Mouse (Mus musculus): ENCODE data around the gene Polr2h. TPM values are rescaled to one million over a fixed set of nuclear protein-coding genes. Genes with fewer than 3 reads are reported as not detected.
A peak's percentile ranks its signal among the peaks of the same experiment; 100 is the strongest.
"Not testable (repeated sequence)": the region's sequence is repeated elsewhere in the genome, so short reads cannot be mapped to it uniquely, and the experiment has no call there.

The Polr2h gene
- 124 and 127 TPM in 2 replicates for polyA plus RNA-seq (2014; fragmentation: Nextera tagmentation; extraction: Ambion mirVana)

DNA sequence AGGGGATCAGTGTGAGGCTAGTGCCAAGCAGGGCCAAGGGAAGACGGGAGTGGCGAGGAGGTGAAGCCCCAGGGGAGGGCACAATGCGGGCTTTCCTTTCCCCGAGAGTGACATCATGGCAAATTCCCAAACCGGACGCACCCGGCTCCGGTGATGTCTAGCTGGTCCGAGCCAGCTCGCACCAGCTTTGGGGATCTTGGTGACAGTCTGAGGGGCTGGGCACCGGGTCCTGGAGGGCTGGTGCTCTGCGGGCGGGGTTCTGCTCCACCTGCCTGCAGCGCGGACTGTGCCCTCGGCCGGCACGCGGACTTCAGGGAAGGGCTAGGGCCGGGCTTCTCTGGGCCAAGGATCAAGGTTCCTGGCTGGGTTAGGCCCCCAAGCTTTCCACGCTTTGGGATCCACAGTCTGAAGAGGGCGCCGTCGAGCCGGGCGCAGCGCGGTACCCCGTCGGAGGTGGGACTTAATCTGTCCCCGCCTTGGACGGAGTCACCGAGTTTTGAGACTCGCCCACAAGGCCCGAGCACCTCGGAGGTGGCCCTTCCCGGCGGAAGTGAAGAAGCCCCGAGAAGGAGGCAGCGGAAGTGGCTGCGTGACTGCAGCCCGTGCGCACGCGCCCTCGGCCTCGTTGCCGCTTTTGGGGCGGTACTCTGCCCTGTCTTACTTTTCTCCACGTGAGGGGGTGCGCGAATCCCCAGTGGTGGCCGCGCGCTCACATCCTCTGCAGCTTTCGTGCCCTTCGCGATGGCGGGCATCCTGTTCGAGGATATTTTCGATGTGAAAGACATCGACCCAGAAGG, at the start of gene Polr2h, which contains the start of gene Clcn2:
Polr2h (plus strand) TSS at position 485 of the 797 bp plus-strand sequence.
Clcn2 (minus strand) TSS at position 566 of the 797 bp plus-strand sequence.
- no peaks in the 10 kb centered on the region; the same call in 1 of the 2 replicates for H3K36me3 ChIP-seq (ENCODE audit: control insufficient read depth, insufficient read depth, low read length)
- peak within 1 kb of the TSS; percentile 82 for H3K9ac ChIP-seq (ENCODE audit: low read depth, low read length)
- peak within 1 kb of the TSS; percentile 94 for H3K4me2 ChIP-seq
- no peaks in the 10 kb centered on the region for H3K27me3 ChIP-seq (replicated peaks; ENCODE audit: control insufficient read depth, insufficient read depth, low read length)
- peak within 1 kb of the TSS; percentile 74 for H3K4me3 ChIP-seq (ENCODE audit: low read depth, low read length)
- ATAC-seq (replicated peaks; ENCODE audit: low FRiP score) (peak; percentile 87), DNase-seq (ENCODE audit: low spot score) (peak; percentile 96)
- peaks cover 35% of the 10 kb centered on the region for H3K4me1 ChIP-seq (replicated peaks; ENCODE audit: control insufficient read depth, insufficient read depth, low read length)
- H3K9me3 ChIP-seq (ENCODE audit: control insufficient read depth, low read length), result no peaks in the 10 kb centered on the region
- under 1% methylated on average over 62 of the region's 62 CpGs for WGBS
- peak within 1 kb of the TSS; percentile 83 for H3K27ac ChIP-seq (ENCODE audit: low read depth, low read length)

DNA sequence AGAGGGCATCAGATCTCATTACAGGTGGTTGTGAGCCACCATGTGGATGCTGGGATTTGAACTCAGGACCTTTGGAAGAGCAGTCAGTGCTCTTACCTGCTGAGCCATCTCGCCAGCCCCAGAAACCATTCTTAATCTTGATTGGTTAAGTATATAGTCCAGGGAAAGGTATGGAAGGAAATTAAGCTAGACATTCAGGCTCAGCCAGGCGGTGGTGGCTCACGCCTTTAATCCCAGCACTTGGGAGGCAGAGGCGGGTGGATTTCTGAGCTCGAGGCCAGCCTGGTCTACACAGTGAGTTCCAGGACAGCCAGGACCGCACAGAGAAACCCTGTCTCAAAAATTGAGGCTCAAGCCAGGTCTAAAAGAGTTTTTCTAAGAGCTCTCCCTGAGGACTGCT, 49.5 kb upstream of the Polr2h start, which contains the start of gene Eif4g1:
Eif4g1 (plus strand) TSS at position 301 of the 400 bp plus-strand sequence.
- not testable (repeated sequence) for ATAC-seq (replicated peaks; ENCODE audit: low FRiP score); H3K4me3 ChIP-seq (ENCODE audit: low read depth, low read length); DNase-seq (ENCODE audit: low spot score); H3K27me3 ChIP-seq (replicated peaks; ENCODE audit: control insufficient read depth, insufficient read depth, low read length); H3K4me2 ChIP-seq; H3K36me3 ChIP-seq (ENCODE audit: control insufficient read depth, insufficient read depth, low read length); H3K9ac ChIP-seq (ENCODE audit: low read depth, low read length); H3K9me3 ChIP-seq (ENCODE audit: control insufficient read depth, low read length); H3K4me1 ChIP-seq (replicated peaks; ENCODE audit: control insufficient read depth, insufficient read depth, low read length); H3K27ac ChIP-seq (ENCODE audit: low read depth, low read length)
- WGBS, result 84% methylated on average over 4 of the region's 6 CpGs

DNA sequence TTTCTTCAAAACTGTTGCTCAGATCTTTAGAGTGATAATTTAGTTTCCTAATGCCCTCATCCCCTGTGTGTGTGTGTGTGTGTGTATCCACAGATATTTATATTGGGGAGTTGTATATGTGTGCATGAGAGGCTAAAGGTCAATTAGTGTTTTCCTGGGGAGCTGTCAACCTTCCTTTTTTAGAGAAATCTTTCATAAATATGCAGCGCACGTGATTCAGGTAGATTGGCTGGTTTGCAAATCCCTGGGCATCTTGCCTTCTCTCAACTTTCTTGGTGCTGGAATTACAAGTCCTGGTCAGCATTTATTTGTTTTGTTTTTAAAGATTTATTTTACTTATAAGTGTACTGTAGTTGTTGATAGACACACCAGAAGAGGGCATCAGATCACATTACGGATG, 47.2 kb upstream of the Polr2h start:
- 90% methylated on average over 3 of the region's 3 CpGs for WGBS

DNA sequence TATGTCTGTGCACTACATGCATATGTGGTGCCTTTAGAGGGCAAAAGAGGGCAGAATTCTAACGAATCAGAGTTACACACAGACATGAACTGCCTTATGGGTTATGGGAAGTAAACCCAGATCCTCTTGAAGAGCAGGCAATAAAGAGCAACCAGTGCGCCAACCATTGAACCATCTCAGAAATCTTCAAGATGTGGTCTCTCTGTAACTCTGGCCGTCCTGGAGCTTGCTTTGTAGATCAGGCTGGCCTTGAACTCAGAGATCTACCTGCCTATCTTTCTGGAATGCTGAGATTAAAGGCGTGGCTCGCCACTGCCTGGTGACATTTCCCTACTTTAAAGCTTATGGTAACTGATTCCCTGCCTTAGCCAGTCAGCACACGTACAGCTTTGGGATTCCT, 45.6 kb upstream of the Polr2h start:
- Histone ChIP-seq H3K27me3 (replicated peaks; ENCODE audit: control insufficient read depth, insufficient read depth, low read length) (no peaks in the 10 kb centered on the region), H3K36me3 (ENCODE audit: control insufficient read depth, insufficient read depth, low read length) (peaks cover 17% of the 10 kb centered on the region), H3K4me1 (replicated peaks; ENCODE audit: control insufficient read depth, insufficient read depth, low read length) (peaks cover 21% of the 10 kb centered on the region), H3K9ac (ENCODE audit: low read depth, low read length) (no peak overlapping the region), H3K27ac (ENCODE audit: low read depth, low read length) (peak overlapping the region; percentile 96; the same call in 1 of the 2 replicates), H3K4me3 (ENCODE audit: low read depth, low read length) (peak overlapping the region; percentile 100), H3K9me3 (ENCODE audit: control insufficient read depth, low read length) (no peaks in the 10 kb centered on the region), H3K4me2 (peak overlapping the region; percentile 96)
- no peak for ATAC-seq (replicated peaks; ENCODE audit: low FRiP score)
- DNase-seq (ENCODE audit: low spot score), result no peak
- WGBS, result 21% methylated on average over 6 of the region's 6 CpGs

More for the DNA sequence above, 47.2 kb upstream of the Polr2h start:
- no peak for DNase-seq (ENCODE audit: low spot score)
- Histone ChIP-seq H3K27me3 (replicated peaks; ENCODE audit: control insufficient read depth, insufficient read depth, low read length) (no peaks in the 10 kb centered on the region), H3K9me3 (ENCODE audit: control insufficient read depth, low read length) (no peaks in the 10 kb centered on the region), H3K4me2 (no peak overlapping the region), H3K4me1 (replicated peaks; ENCODE audit: control insufficient read depth, insufficient read depth, low read length) (peaks cover 21% of the 10 kb centered on the region), H3K9ac (ENCODE audit: low read depth, low read length) (no peak overlapping the region), H3K36me3 (ENCODE audit: control insufficient read depth, insufficient read depth, low read length) (peaks cover 7% of the 10 kb centered on the region; the same call in 1 of the 2 replicates), H3K4me3 (ENCODE audit: low read depth, low read length) (no peak overlapping the region), H3K27ac (ENCODE audit: low read depth, low read length) (no peak overlapping the region)
- no peak for ATAC-seq (replicated peaks; ENCODE audit: low FRiP score)

DNA sequence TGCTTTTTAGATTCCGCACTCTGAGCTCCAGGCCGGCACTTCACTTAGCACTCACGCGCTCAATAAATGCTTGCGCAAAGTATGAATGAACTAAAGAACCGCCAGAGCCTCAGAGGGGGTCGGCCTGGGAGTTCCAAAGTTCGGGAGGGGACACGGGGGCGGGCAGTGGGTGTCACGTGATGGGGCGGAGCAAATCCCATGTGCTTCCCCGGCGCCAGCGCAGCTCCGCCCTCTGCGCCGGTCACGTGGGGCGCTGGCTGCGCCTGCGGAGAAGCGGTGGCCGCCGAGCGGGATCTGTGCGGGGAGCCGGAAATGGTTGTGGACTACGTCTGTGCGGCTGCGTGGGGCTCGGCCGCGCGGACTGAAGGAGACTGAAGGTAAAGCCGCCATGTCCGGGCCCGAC, 45.0 kb upstream of the Polr2h start:
- WGBS, result 0% methylated on average over 38 of the region's 38 CpGs
- peaks cover 23% of the 10 kb centered on the region for H3K36me3 ChIP-seq (ENCODE audit: control insufficient read depth, insufficient read depth, low read length)
- DNase-seq (ENCODE audit: low spot score) (peak; percentile 95), ATAC-seq (replicated peaks; ENCODE audit: low FRiP score) (peak; percentile 84)
- H3K9me3 ChIP-seq (ENCODE audit: control insufficient read depth, low read length), result no peaks in the 10 kb centered on the region
- H3K27me3 ChIP-seq (replicated peaks; ENCODE audit: control insufficient read depth, insufficient read depth, low read length), result no peaks in the 10 kb centered on the region
- H3K4me1 ChIP-seq (replicated peaks; ENCODE audit: control insufficient read depth, insufficient read depth, low read length), result peaks cover 21% of the 10 kb centered on the region
- peak overlapping the region; percentile 100 for H3K4me3 ChIP-seq (ENCODE audit: low read depth, low read length)
- H3K4me2 ChIP-seq, result peak overlapping the region; percentile 96
- H3K9ac ChIP-seq (ENCODE audit: low read depth, low read length), result peak overlapping the region; percentile 99
- peak overlapping the region; percentile 96 for H3K27ac ChIP-seq (ENCODE audit: low read depth, low read length)

DNA sequence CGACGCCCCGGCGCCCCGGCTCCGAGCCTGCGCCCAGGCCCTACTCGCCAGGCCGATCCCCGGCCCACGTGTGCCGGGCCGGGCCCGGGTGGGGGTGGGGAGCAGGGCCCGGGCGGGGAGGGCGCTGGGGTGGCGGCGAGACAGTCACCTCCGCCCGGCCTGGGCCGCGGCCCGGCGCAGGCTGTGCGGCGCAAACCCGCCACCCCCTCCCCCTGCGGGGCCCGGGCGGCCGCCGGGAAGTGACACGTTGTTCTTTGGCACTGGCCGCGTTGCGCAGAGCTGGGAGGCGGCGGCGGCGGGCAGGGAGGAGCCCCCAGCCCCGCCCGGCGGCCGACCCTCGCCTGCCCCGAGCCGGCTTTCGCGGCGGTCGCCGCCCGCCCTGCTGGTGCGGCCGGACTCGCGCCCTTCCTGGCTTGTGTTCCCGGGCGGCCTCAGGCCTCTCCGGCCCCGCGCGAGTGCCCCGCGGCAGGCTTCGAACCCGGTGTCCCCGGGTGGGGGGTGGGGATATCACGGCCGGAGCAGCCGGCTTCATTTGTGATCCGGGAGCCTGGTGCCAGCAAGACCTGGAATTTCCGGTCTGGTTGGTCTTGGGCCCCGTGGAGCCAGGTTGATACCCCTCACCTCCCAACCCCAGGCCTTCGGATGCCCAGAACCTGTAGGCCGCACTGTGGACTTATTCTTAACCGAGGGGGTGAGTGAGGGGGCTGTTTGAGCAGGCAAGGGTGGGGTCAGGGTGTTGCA, 44.3 kb upstream of the Polr2h start:
- Histone ChIP-seq H3K4me2 (peak overlapping the region; percentile 96), H3K9me3 (ENCODE audit: control insufficient read depth, low read length) (no peaks in the 10 kb centered on the region), H3K4me3 (ENCODE audit: low read depth, low read length) (peak overlapping the region; percentile 100), H3K4me1 (replicated peaks; ENCODE audit: control insufficient read depth, insufficient read depth, low read length) (peaks cover 21% of the 10 kb centered on the region), H3K9ac (ENCODE audit: low read depth, low read length) (peak overlapping the region; percentile 99), H3K27me3 (replicated peaks; ENCODE audit: control insufficient read depth, insufficient read depth, low read length) (no peaks in the 10 kb centered on the region), H3K36me3 (ENCODE audit: control insufficient read depth, insufficient read depth, low read length) (peaks cover 29% of the 10 kb centered on the region), H3K27ac (ENCODE audit: low read depth, low read length) (peak overlapping the region; percentile 96)
- under 1% methylated on average over 57 of the region's 78 CpGs for WGBS
- ATAC-seq (replicated peaks; ENCODE audit: low FRiP score), result peak; percentile 69
- peak; percentile 58 for DNase-seq (ENCODE audit: low spot score)

DNA sequence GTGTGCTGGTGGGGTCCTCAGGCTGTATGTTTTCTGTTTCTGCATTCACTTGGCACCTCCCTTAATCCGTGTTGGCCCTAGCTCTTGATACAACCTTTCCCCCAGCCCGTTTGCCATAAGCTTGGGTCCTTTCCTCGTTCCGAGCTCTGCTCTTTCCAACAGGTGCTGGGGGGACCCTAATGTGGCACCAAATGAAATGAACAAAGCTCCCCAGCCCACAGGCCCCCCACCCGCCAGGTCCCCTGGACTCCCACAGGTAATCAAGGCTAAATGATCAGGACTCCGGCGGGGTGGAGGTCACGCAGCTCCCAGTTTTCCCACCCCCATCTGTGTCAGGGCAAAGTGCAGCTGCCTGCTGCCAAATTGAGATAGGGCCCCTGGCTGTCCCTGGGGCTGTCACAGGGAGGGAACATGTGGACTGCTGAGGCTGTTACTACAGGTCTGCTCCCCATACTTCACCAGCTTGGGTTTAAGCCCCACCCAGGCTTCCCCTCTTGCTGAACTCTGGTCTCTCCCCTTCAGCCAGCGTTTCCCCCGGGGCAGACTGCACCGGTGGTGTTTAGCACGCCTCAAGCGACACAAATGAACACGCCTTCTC, 43.7 kb upstream of the Polr2h start:
- peaks cover 21% of the 10 kb centered on the region for H3K4me1 ChIP-seq (replicated peaks; ENCODE audit: control insufficient read depth, insufficient read depth, low read length)
- 3% methylated on average over 14 of the region's 14 CpGs for WGBS
- peak overlapping the region; percentile 96 for H3K4me2 ChIP-seq
- DNase-seq (ENCODE audit: low spot score), result peak; percentile 68
- no peaks in the 10 kb centered on the region for H3K9me3 ChIP-seq (ENCODE audit: control insufficient read depth, low read length)
- H3K9ac ChIP-seq (ENCODE audit: low read depth, low read length), result peak overlapping the region; percentile 99
- H3K4me3 ChIP-seq (ENCODE audit: low read depth, low read length), result peak overlapping the region; percentile 100
- peak overlapping the region; percentile 96 for H3K27ac ChIP-seq (ENCODE audit: low read depth, low read length)
- peaks cover 36% of the 10 kb centered on the region for H3K36me3 ChIP-seq (ENCODE audit: control insufficient read depth, insufficient read depth, low read length)
- peak; percentile 79 for ATAC-seq (replicated peaks; ENCODE audit: low FRiP score)
- no peaks in the 10 kb centered on the region for H3K27me3 ChIP-seq (replicated peaks; ENCODE audit: control insufficient read depth, insufficient read depth, low read length)

DNA sequence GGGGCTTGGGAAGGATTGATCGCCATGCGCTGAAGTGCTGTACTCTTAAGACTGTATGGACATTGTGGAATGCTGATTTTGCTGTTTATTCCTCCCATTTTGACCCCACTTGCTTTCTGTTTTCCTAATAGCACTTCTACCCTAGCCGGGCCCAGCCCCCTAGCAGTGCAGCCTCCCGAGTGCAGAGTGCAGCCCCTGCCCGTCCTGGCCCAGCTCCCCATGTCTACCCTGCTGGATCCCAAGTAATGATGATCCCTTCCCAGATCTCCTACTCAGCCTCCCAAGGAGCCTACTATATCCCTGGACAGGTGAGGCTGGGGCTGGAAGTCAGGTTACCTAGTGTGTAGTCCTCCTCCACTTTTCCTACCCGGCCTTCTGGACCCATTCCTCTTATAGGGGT, 42.3 kb upstream of the Polr2h start:
- H3K9me3 ChIP-seq (ENCODE audit: control insufficient read depth, low read length), result no peaks in the 10 kb centered on the region
- no peak overlapping the region; the same call in 1 of the 2 replicates for H3K27ac ChIP-seq (ENCODE audit: low read depth, low read length)
- H3K36me3 ChIP-seq (ENCODE audit: control insufficient read depth, insufficient read depth, low read length), result peaks cover 48% of the 10 kb centered on the region
- no peaks in the 10 kb centered on the region for H3K27me3 ChIP-seq (replicated peaks; ENCODE audit: control insufficient read depth, insufficient read depth, low read length)
- H3K4me2 ChIP-seq, result peak overlapping the region; percentile 96
- ATAC-seq (replicated peaks; ENCODE audit: low FRiP score), result no peak
- WGBS, result 90% methylated on average over 6 of the region's 6 CpGs
- DNase-seq (ENCODE audit: low spot score), result no peak
- peaks cover 21% of the 10 kb centered on the region for H3K4me1 ChIP-seq (replicated peaks; ENCODE audit: control insufficient read depth, insufficient read depth, low read length)
- H3K9ac ChIP-seq (ENCODE audit: low read depth, low read length), result 0 out of 2 replicates have a peak overlapping the region, but pooled peaks have one; percentile 99
- H3K4me3 ChIP-seq (ENCODE audit: low read depth, low read length), result peak overlapping the region; percentile 100

All from liver, embryonic 11.5 days (tissue).